Mouse (Mus musculus): ENCODE data around the gene Trappc2l. TPM values are rescaled to one million over a fixed set of nuclear protein-coding genes. Genes with fewer than 3 reads are reported as not detected.

Gene Trappc2l
- polyA plus RNA-seq, 1 experiment from 2014 or later, result 51.5 TPM

- Histone ChIP-seq H3K27ac (no peak overlapping the region), H3K27me3 (ENCODE audit: low read depth, poor library complexity, severe bottlenecking) (no peaks in the 10 kb centered on the region), H3K9me3 (replicated peaks) (no peaks in the 10 kb centered on the region), H3K4me1 (peaks cover 68% of the 10 kb centered on the region), H3K36me3 (peaks cover 67% of the 10 kb centered on the region), H3K4me3 (no peak overlapping the region)
- no peak for DNase-seq (ENCODE audit: low spot score)
- 69% methylated on average over 9 of the region's 9 CpGs for WGBS
Measured at GRCm38 (mm10) chr8:122573577-122573976, 37.9 kb upstream of the Trappc2l start.

GRCm38 (mm10) chr8:122574264-122574663 lies 37.2 kb upstream of the Trappc2l start:
- Histone ChIP-seq H3K27ac (no peak overlapping the region; the same call in 1 of the 2 replicates), H3K4me3 (0 out of 2 replicates have a peak overlapping the region, but pooled peaks have one; percentile 71), H3K27me3 (ENCODE audit: low read depth, poor library complexity, severe bottlenecking) (no peaks in the 10 kb centered on the region), H3K36me3 (peaks cover 61% of the 10 kb centered on the region), H3K9me3 (replicated peaks) (no peaks in the 10 kb centered on the region), H3K4me1 (peaks cover 68% of the 10 kb centered on the region)
- no peak for DNase-seq (ENCODE audit: low spot score)
- 50% methylated on average over 3 of the region's 3 CpGs for WGBS

- H3K36me3 ChIP-seq, result peaks cover 56% of the 10 kb centered on the region
- no peak for DNase-seq (ENCODE audit: low spot score)
- H3K4me3 ChIP-seq, result peak overlapping the region; percentile 71
- no peaks in the 10 kb centered on the region for H3K27me3 ChIP-seq (ENCODE audit: low read depth, poor library complexity, severe bottlenecking)
- H3K4me1 ChIP-seq, result peaks cover 68% of the 10 kb centered on the region
- 38% methylated on average over 10 of the region's 10 CpGs for WGBS
- no peaks in the 10 kb centered on the region for H3K9me3 ChIP-seq (replicated peaks)
- H3K27ac ChIP-seq, result no peak overlapping the region; the same call in 1 of the 2 replicates
Measured at GRCm38 (mm10) chr8:122574667-122575251, 36.7 kb upstream of the Trappc2l start.

- Histone ChIP-seq H3K9me3 (replicated peaks) (no peaks in the 10 kb centered on the region), H3K27me3 (ENCODE audit: low read depth, poor library complexity, severe bottlenecking) (no peaks in the 10 kb centered on the region), H3K27ac (no peak overlapping the region; the same call in 1 of the 2 replicates), H3K4me1 (peaks cover 69% of the 10 kb centered on the region), H3K4me3 (peak overlapping the region; percentile 71), H3K36me3 (peaks cover 51% of the 10 kb centered on the region)
- DNase-seq (ENCODE audit: low spot score), result no peak
- WGBS, result 80% methylated on average over 8 of the region's 8 CpGs
Measured at GRCm38 (mm10) chr8:122575286-122575685, 36.2 kb upstream of the Trappc2l start.

- DNase-seq (ENCODE audit: low spot score), result no peak
- peak overlapping the region; percentile 87 for H3K27ac ChIP-seq
- H3K27me3 ChIP-seq (ENCODE audit: low read depth, poor library complexity, severe bottlenecking), result no peaks in the 10 kb centered on the region
- 18% methylated on average over 21 of the region's 21 CpGs for WGBS
- peaks cover 44% of the 10 kb centered on the region for H3K36me3 ChIP-seq
- H3K4me3 ChIP-seq, result peak overlapping the region; percentile 71
- H3K9me3 ChIP-seq (replicated peaks), result no peaks in the 10 kb centered on the region
- peaks cover 73% of the 10 kb centered on the region for H3K4me1 ChIP-seq
Measured at GRCm38 (mm10) chr8:122575735-122576647, 35.4 kb upstream of the Trappc2l start.

GRCm38 (mm10) chr8:122576648-122577022 lies 34.8 kb upstream of the Trappc2l start, which contains the start of gene Aprt:
Aprt (minus strand) TSS chr8:122576909.
- Histone ChIP-seq H3K4me3 (peak within 1 kb of the TSS; percentile 71), H3K27ac (peak within 1 kb of the TSS; percentile 87), H3K27me3 (ENCODE audit: low read depth, poor library complexity, severe bottlenecking) (no peaks in the 10 kb centered on the region), H3K4me1 (peaks cover 76% of the 10 kb centered on the region), H3K9me3 (replicated peaks) (no peaks in the 10 kb centered on the region), H3K36me3 (peaks cover 37% of the 10 kb centered on the region)
- WGBS, result under 1% methylated on average over 39 of the region's 39 CpGs
- DNase-seq (ENCODE audit: low spot score), result peak; percentile 92

- Histone ChIP-seq H3K36me3 (peaks cover 32% of the 10 kb centered on the region), H3K4me3 (peak overlapping the region; percentile 71), H3K27me3 (ENCODE audit: low read depth, poor library complexity, severe bottlenecking) (no peaks in the 10 kb centered on the region), H3K9me3 (replicated peaks) (no peaks in the 10 kb centered on the region), H3K27ac (peak overlapping the region; percentile 87), H3K4me1 (peaks cover 72% of the 10 kb centered on the region)
- DNase-seq (ENCODE audit: low spot score), result no peak
- WGBS, result 40% methylated on average over 10 of the region's 10 CpGs
Measured at GRCm38 (mm10) chr8:122577116-122577515, 34.3 kb upstream of the Trappc2l start.

GRCm38 (mm10) chr8:122579196-122579595 lies 32.2 kb upstream of the Trappc2l start:
- 33% methylated on average over 7 of the region's 7 CpGs for WGBS
- Histone ChIP-seq H3K4me3 (peak overlapping the region; percentile 4; the same call in 1 of the 2 replicates), H3K9me3 (replicated peaks) (no peaks in the 10 kb centered on the region), H3K4me1 (peaks cover 80% of the 10 kb centered on the region), H3K27ac (peak overlapping the region; percentile 69), H3K27me3 (ENCODE audit: low read depth, poor library complexity, severe bottlenecking) (no peaks in the 10 kb centered on the region), H3K36me3 (peaks cover 12% of the 10 kb centered on the region)
- DNase-seq (ENCODE audit: low spot score), result no peak

GRCm38 (mm10) chr8:122580926-122581325 lies 30.5 kb upstream of the Trappc2l start:
- H3K4me3 ChIP-seq, result no peak overlapping the region
- no peak for DNase-seq (ENCODE audit: low spot score)
- WGBS, result 32% methylated on average over 15 of the region's 15 CpGs
- H3K27ac ChIP-seq, result peak overlapping the region; percentile 26
- no peaks in the 10 kb centered on the region for H3K36me3 ChIP-seq
- H3K27me3 ChIP-seq (ENCODE audit: low read depth, poor library complexity, severe bottlenecking), result no peaks in the 10 kb centered on the region
- H3K4me1 ChIP-seq, result peaks cover 78% of the 10 kb centered on the region
- H3K9me3 ChIP-seq (replicated peaks), result no peaks in the 10 kb centered on the region

GRCm38 (mm10) chr8:122584981-122585380 lies 26.5 kb upstream of the Trappc2l start:
- Histone ChIP-seq H3K4me3 (no peak overlapping the region), H3K36me3 (no peaks in the 10 kb centered on the region), H3K27ac (peak overlapping the region; percentile 48), H3K4me1 (peaks cover 55% of the 10 kb centered on the region), H3K27me3 (ENCODE audit: low read depth, poor library complexity, severe bottlenecking) (no peaks in the 10 kb centered on the region), H3K9me3 (replicated peaks) (no peaks in the 10 kb centered on the region)
- DNase-seq (ENCODE audit: low spot score), result no peak
- 89% methylated on average over 9 of the region's 9 CpGs for WGBS

GRCm38 (mm10) chr8:122585411-122585891 lies 26.0 kb upstream of the Trappc2l start:
- DNase-seq (ENCODE audit: low spot score), result no peak
- Histone ChIP-seq H3K4me1 (peaks cover 51% of the 10 kb centered on the region), H3K27ac (peak overlapping the region; percentile 48), H3K4me3 (no peak overlapping the region), H3K27me3 (ENCODE audit: low read depth, poor library complexity, severe bottlenecking) (no peaks in the 10 kb centered on the region), H3K9me3 (replicated peaks) (no peaks in the 10 kb centered on the region), H3K36me3 (no peaks in the 10 kb centered on the region)
- WGBS, result 64% methylated on average over 14 of the region's 14 CpGs

- WGBS, result 56% methylated on average over 7 of the region's 7 CpGs
- Histone ChIP-seq H3K4me1 (peaks cover 44% of the 10 kb centered on the region), H3K27ac (peak overlapping the region; percentile 48; the same call in 1 of the 2 replicates), H3K27me3 (ENCODE audit: low read depth, poor library complexity, severe bottlenecking) (no peaks in the 10 kb centered on the region), H3K36me3 (no peaks in the 10 kb centered on the region), H3K4me3 (no peak overlapping the region), H3K9me3 (replicated peaks) (no peaks in the 10 kb centered on the region)
- no peak for DNase-seq (ENCODE audit: low spot score)
Measured at GRCm38 (mm10) chr8:122586171-122586570, 25.3 kb upstream of the Trappc2l start.

GRCm38 (mm10) chr8:122586749-122587148 lies 24.7 kb upstream of the Trappc2l start:
- no peaks in the 10 kb centered on the region for H3K9me3 ChIP-seq (replicated peaks)
- no peaks in the 10 kb centered on the region for H3K36me3 ChIP-seq
- peak overlapping the region; percentile 20 for H3K27ac ChIP-seq
- no peak overlapping the region for H3K4me3 ChIP-seq
- no peaks in the 10 kb centered on the region for H3K27me3 ChIP-seq (ENCODE audit: low read depth, poor library complexity, severe bottlenecking)
- H3K4me1 ChIP-seq, result peaks cover 41% of the 10 kb centered on the region
- WGBS, result 88% methylated on average over 10 of the region's 10 CpGs
- DNase-seq (ENCODE audit: low spot score), result no peak
